Mouse (Mus musculus) olfactory bulb, adult 2 months (tissue): ENCODE measurements around the gene Fam71e1.

Experiments used
- CTCF ChIP-seq: fragments of 200-500 bp; IDR thresholded peaks from 2 replicates; pipeline ENCODE4 v1.5.1; 2012; ENCODE audit warnings: low read depth, mild to moderate bottlenecking, low read length, moderate library complexity; ENCODE audit not compliant: insufficient read depth
- POLR2A ChIP-seq: fragments of 200-500 bp; IDR thresholded peaks from 2 replicates; pipeline ENCODE4 v1.6.1; 2012; ENCODE audit warnings: mild to moderate bottlenecking, low read depth, low read length, moderate library complexity; ENCODE audit not compliant: insufficient read depth

DNA sequence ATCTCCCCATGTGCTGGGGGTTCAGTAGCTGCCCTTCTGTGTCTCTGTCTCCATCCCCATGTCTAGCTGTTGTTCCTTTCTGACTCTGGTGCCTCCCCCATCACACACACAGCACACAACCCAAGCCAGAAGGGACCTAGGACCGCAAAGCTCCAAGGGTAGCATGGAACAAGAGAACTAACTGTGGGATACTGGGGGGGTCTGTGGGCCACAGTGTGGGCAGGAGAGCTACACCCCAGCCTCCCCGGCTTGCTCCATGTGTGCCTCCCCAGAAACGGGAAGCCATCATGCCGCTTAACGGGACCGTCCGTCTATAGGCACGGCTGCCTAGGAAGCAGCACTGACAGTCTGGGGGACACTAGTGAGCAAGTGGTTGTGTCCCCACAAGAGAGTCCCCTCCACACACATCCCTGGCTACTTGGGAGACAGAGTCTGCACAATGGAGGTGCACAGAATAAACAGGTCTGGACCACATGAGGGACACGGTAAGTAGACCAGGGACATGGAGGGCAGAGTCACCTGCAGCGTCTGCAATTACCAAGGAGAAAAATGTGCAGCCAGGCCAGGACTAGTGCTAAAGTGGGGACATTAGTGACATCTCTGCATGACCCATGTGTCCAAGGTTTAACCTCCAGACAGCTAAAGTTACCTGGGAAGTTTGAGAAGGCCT is 32.7 kb upstream of the Fam71e1 start:
- TF ChIP-seq CTCF (no peak), POLR2A (no peak)
